Mouse (Mus musculus) spleen, postnatal 0 days (tissue): Measurements from ENCODE around the gene Bcas3. TPM values are rescaled to one million over a fixed set of nuclear protein-coding genes. Genes with fewer than 3 reads are reported as not detected.

Source experiments
- polyA plus RNA-seq: library from polyadenylated mRNA; unstranded; fragments of >200 nt; fragmentation: Nextera tagmentation; extraction: Ambion mirVana; gene quantifications from 2 replicates; pipeline ENCODE4 v1.2.1, GENCODE M21; 2015

Bcas3 gene
- 18.3 and 18.8 TPM in 2 replicates for polyA plus RNA-seq

GRCm38 (mm10) chr11:85352539-85353380, at the start of gene Bcas3:
TSS of gene Bcas3 (plus strand) at chr11:85353167.

GRCm38 (mm10) chr11:85310713-85311574, 42.0 kb upstream of the Bcas3 start, which contains the start of gene Ppm1d:
TSS of gene Ppm1d (plus strand) at chr11:85311244.

GRCm38 (mm10) chr11:85832231-85832924, 479.4 kb downstream of the Bcas3 start, which contains the start of gene Tbx2:
TSS of gene Tbx2 (plus strand) at chr11:85832551.

GRCm38 (mm10) chr11:85850233-85850632, 497.3 kb downstream of the Bcas3 start, which contains the start of gene Gm11444:
TSS of gene Gm11444 (minus strand) at chr11:85850333.

Other genes starting within 250 kb of the Bcas3 start
- 14.1 and 14.7 TPM in 2 replicates for gene Usp32, start 213.0 kb upstream of the Bcas3 start, polyA plus RNA-seq
- gene 1700125H20Rik, start 182.8 kb upstream of the Bcas3 start, polyA plus RNA-seq, result 0.92 and 0.94 TPM in 2 replicates
- gene Appbp2, start 118.0 kb upstream of the Bcas3 start, polyA plus RNA-seq, result 15.2 and 17.6 TPM in 2 replicates
- gene Ppm1d, start 41.9 kb upstream of the Bcas3 start, polyA plus RNA-seq, result 17.2 and 18.8 TPM in 2 replicates